Mouse (Mus musculus) gonadal fat pad, adult 2 months (tissue): ENCODE results near the gene Rsf1. TPM values are rescaled to one million over a fixed set of nuclear protein-coding genes. Genes with fewer than 3 reads are reported as not detected.

Experiments used
- DNase-seq: peaks from one replicate; pipeline ENCODE4 v3.0.0-alpha.2; 2012; ENCODE audit warnings: low read depth
- polyA plus RNA-seq: library from polyadenylated mRNA; depleted of rRNA; stranded (reverse); fragments of >200 nt; gene quantifications from 2 replicates; pipeline ENCODE4 v1.2.3, GENCODE M21; 2012; rRNA removed

Gene Rsf1
- polyA plus RNA-seq, 1 experiment: 2.2 TPM

DNA sequence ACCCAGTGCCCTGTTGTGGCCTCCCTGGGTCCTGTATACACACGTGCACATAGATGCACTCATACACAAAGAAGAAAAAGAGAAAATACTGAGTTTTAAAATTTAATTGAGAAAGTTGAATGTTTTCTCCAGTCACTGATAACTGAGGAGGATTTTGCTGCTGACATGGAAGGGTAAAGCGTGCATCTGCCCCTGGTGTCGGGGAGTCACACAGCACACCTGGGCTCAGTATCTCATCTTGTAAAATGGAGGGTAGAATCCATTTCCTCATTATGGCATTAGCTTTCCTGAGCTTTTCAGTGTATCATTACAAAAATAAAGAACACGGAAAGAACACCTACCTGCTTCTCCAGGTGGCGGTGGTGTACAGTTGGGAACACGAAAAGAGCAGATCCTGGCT lies 145.7 kb downstream of the Rsf1 start:
- no peak for DNase-seq

DNA sequence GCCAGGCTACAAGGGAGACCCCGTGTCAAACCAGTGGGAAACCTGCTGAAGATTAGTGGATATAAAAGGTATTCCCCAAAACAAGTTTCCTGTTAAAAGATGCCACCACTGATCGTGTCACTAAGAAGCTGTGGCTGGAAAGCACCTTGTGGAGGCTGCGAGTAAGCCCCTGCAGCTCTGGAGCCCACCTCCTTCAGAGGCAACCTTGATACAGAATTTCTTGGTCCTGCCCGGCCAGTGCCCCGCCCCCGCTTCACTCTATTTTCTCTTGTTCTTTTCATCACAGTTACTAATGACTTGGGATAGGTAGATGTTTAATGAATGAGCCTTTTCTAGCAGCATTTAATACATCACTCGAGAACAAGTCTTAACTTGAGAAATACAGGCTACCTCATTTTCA lies 146.4 kb downstream of the Rsf1 start:
- no peak for DNase-seq

DNA sequence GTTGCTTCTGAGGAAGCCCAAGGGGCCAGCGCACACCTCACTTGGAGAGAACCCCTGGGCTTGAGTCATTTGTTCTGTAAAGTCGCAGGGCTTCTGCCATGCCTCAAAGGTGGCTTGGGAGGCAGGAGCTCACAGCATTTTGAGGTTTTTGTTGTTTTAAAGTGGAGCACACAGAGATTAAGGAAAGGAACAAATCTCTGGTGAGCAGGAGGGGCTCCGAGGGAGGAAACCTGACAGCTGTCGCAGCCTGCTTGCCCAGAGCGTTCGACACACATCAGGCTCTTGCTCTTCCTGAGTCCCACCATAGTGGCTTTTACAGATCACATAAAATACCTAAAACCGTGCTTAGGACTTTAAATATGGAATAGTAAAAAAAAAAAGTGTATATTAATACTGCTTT lies 147.1 kb downstream of the Rsf1 start:
- no peak for DNase-seq

DNA sequence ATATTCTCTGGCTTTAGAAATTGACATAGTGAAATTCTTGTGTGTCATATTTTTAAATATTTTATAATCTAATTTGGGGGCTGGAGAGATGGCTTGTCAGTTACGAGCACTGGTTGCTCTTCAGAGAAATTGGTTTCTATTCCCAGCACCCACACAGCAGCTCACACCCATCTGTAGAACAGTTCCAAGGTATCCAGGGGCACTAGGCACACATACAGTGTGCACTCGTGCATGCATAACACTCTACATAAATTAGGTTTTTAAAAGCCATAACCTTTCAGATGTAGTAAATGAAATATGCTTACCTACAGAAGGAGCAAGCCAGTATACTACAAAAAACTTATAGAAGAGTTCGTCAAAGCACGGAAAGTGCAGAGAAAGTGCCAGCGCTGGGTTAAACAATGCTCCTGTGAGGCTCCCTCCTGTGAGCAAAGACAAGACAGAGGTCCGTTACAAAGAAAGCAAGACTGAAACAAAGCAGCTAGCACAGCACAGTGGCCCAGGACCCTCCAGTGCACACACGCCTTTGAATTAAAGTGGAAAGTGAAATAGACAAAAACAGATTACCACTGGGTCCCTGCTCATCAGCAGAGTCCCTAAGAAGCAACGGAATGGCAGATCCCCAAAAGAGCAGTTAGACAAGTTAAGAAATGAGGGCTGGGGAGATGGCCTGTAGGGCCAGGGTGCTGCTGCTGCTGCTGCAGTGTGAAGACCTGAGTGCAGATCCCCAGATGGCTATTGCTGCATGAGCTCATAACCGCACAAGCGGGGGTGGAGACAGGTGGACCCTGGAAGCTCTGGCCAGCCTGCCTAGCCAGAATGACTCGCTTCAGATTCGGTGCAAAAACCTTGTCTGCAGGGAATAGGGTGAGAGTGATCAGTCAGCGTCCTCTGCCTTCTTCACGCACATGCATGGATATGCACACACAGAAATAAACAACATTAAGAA lies 149.3 kb downstream of the Rsf1 start:
- no peak for DNase-seq

DNA sequence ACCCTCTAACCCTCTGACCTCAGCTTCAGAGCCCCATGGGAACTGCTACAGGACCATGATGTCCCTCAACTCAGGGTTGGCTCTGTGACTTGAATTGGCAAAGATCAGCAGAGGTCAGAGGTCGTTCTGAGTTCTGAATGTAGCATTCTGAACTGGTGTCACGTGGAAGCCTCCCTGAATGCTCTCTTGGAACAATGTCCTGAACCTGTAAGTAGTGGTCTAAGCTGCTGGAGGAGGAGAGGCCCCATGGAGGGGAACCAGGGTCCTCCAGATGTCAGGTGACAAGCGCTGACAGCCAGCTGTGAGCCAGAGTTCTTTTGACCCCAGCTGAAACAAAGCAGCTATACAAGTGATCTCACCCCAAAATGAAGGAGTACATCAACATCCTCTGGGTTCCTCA lies 150.7 kb downstream of the Rsf1 start:
- DNase-seq: no peak

DNA sequence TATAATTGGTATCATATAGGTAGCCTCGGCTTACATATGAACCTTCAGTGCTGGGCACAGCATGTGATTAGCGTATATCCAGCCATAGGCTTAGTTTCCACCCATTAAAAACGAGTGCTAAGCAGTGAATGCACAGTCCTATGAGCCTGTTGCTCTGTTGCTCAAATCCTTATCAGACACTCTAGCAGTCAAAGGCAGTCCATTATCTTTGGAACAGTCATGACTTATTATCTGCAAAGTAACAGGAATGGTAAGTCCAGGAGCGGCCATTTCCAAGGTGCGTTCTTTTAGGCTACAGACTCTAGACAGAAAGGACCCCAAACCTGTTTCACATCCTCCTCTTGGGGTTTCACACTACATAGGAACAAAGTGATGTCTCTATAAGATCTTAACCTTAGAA lies 153.9 kb downstream of the Rsf1 start:
- DNase-seq: no peak

DNA sequence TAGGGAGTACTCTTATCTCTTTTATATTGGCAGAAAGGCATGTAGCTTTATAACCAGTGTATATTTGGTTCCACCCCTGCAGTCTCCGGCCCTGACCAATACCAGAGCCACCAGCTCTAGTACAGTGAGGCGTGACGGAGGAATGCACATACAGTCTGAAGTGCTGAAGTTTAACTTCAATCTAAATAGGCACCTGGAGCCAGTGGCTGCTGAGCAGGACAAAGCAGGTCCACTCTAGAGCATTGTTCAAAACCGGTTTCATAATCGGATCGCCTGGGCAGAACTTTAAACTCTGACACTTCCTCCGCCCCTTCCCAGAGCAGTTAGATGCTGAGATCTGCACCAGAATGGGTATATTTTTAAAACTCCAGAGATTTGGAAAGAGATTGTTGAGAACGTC lies 155.3 kb downstream of the Rsf1 start:
- no peak for DNase-seq

DNA sequence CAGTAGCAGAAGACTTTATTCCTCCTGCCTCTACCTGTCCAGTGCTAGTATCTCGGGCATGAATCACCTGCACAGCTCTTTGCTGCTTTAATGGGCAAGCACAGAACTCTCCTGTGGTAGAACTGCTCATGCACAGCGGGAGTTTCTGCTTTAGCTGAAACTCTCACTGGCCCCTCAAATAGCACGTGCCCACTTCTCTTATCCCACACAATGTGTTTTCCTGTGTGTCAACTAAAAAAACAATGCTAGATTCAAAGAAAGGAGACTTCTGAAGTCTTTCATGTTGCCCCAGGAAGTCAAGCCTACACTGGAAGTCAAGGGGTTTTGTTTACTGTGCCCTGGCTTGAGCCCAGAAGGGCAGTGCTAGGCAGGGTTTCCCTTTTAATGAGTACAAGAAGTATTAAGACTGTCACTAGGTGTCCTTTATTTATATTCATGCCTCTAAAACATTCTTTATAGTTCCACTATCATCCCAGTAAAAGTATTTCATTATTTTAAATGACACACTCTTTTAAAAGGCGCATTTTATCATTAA lies 156.3 kb downstream of the Rsf1 start:
- no peak for DNase-seq

DNA sequence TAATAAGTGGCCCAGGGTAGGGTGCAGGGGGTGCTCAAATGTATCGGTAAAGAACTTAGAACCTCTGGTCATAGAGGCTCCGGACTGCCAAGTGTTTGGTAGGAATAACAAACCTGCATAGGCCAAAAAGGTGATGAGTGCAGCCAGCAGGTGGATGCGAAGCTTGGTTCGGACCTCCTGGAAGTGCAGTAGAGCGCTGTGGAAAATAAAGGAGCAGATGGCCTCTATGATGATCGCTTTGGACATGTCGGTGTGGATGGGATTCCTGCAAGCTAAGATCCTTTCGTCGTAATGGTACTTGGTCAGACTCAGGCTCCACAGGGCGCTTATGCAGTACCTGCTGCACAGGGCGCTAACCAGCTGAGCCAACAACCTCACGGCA lies 157.6 kb downstream of the Rsf1 start:
- DNase-seq: no peak

DNA sequence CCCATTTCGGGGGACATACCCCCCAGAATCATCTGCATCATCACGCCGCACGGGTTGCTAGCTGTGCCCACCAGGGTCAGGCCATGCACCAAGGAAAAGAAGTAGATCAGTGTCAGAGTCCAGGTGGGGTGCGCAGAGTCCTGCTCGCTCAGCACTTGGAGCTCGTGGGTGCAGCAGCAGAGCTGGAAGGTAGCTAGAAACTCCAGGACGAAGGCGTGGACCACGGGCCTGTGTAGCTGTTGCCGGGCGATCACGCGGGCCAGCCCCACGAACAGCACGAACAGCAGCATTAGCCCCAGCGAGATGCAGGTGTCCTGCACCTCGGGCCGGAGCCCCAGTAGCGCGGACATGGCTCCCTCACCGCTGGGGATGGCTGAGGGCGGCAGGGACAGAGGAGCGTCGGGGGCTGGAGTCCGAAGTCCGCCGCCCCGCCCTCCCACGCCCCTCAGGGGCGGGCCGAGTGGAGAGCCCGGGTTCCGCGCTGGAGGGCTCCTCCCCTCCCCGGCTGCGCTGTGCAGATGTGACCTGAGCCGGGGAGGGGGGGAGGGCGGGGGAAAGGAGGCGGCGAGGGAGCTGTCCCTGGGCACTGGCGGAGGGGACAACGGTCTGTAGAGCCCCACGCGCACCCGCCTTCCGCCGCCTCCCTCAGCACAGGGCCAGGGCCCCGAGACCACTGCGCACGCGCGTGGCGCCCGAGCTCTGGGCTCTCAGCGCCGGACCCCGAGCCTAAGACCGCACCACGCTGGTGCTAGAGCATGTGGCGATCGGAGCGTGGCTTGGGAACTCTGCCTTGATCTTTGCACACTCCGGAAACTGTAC lies 158.2 kb downstream of the Rsf1 start, which contains the start of gene Aqp11:
TSS of gene Aqp11 (minus strand) at position 652 of the 819 bp plus-strand sequence.
- DNase-seq: no peak

DNA sequence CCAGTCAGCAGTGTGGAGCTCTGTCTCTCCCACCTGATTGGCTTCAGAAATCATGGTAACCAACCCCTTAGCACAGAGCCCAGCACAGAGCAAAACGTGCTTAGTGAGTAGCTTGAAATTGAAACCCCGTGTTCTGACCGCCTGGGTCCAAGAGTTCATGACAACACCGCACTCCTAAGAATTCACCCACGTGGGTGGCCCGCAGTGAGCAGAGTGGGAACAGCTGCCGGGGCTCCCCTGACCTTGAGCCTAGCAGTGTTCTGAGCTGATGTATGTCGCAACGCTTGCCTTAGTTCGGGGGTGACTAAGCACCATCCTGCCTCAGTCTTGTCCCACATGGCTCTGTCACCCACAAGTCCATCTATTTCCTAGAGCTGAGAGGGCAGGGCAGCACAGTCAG lies 161.3 kb downstream of the Rsf1 start:
- no peak for DNase-seq

DNA sequence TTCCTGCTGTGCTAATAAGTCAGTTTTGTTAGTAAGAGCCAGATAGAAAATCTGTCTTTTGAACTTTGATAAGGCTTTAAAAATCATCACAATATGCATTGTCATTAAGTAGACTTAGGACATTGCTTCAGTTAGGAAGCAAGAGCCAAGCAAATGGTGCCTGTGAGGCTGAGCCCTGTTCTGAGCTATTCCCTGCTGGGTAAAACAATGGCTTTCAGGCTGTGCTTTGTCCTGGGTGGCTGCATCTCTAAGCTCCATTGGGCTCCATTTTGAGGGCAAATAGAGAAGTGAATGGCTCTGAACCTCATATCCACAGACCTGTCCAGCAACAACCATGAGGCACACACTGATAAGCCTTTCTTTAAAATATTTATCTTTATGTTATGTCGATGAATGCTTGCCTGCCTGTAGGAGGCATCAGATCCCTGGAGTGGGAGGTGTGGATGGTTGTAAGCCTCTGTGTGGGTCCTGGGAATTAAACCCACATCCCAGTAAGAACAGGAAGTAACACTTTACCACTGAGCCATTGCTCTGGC lies 162.1 kb downstream of the Rsf1 start:
- no peak for DNase-seq

Other genes with a start within 250 kb of the Rsf1 start
- 7.5 and 7.7 TPM in 2 replicates for gene Usp35, start 247.9 kb upstream of the Rsf1 start, polyA plus RNA-seq
- gene Kctd21, start 247.6 kb upstream of the Rsf1 start, polyA plus RNA-seq: 9.6 and 10.2 TPM in 2 replicates
- gene Alg8, start 208.3 kb upstream of the Rsf1 start, polyA plus RNA-seq: 14.0 and 14.8 TPM in 2 replicates
- gene Ndufc2, start 179.9 kb upstream of the Rsf1 start, polyA plus RNA-seq: 145 and 150 TPM in 2 replicates
- gene Thrsp, start 162.2 kb upstream of the Rsf1 start, polyA plus RNA-seq: 533 and 1,341 TPM in 2 replicates
- 4.6 and 6.7 TPM in 2 replicates for gene Kctd14, start 128.6 kb upstream of the Rsf1 start, polyA plus RNA-seq
- 92.0 and 113 TPM in 2 replicates for gene Ints4, start 98.9 kb upstream of the Rsf1 start, polyA plus RNA-seq
- 54.9 and 74.8 TPM in 2 replicates for gene Aamdc, start 392 bp upstream of the Rsf1 start, polyA plus RNA-seq
- gene Clns1a, start 116.7 kb downstream of the Rsf1 start, polyA plus RNA-seq: 32.8 and 39.1 TPM in 2 replicates
- gene Aqp11, start 158.4 kb downstream of the Rsf1 start, polyA plus RNA-seq: 21.2 and 24.1 TPM in 2 replicates
- 4.0 and 5.9 TPM in 2 replicates for gene Pak1, start 208.7 kb downstream of the Rsf1 start, polyA plus RNA-seq